ENCODE assay signal across 31 mouse cellular contexts in genomic region chr8:92095276-92095675, GRCm38 (mm10).
DNase-seq lines count a peak whose midpoint lies in the region; ATAC-seq and TF ChIP-seq lines count a peak whose summit lies in the region.
"Had no signal": no experiment of that assay in that cellular context is flagged by ENCODE, and none has a peak within 500 bp of the region (broad histone marks: within the 10 kb centered on the region; RNA-seq: fewer than 3 reads in every experiment).

No protein-coding gene starts in this region.

- 21% methylated on average over 12 of the region's 12 CpGs for WGBS in forebrain, embryonic 14.5 days
- WGBS in forebrain, embryonic 13.5 days = 30% methylated on average over 12 of the region's 12 CpGs
- WGBS in midbrain, embryonic 12.5 days = 20% methylated on average over 12 of the region's 12 CpGs
- WGBS in midbrain, embryonic 11.5 days = 36% methylated on average over 12 of the region's 12 CpGs
- 27% methylated on average over 12 of the region's 12 CpGs for WGBS in hindbrain, postnatal 0 days

- H3K4me3 ChIP-seq in forebrain, embryonic 14.5 days (ENCODE audit: low read depth, low read length) = no peak overlapping the region
- no peak overlapping the region for H3K4me3 ChIP-seq in forebrain, embryonic 13.5 days
- H3K4me3 ChIP-seq in midbrain, embryonic 12.5 days = no peak overlapping the region
- H3K4me3 ChIP-seq in midbrain, embryonic 11.5 days (ENCODE audit: low read depth, low read length) = no peak overlapping the region
- H3K4me3 ChIP-seq in hindbrain, postnatal 0 days (ENCODE audit: low read length) = no peak overlapping the region
- H3K4me3 ChIP-seq: forebrain, embryonic 15.5 days; layer of hippocampus, adult 2 months had no signal

- DNase-seq in forebrain, embryonic 14.5 days (ENCODE audit: low spot score) = peak; percentile 41
- no peak for DNase-seq in midbrain, embryonic 11.5 days (ENCODE audit: low spot score, missing footprints)
- DNase-seq in hindbrain, postnatal 0 days (ENCODE audit: low spot score) = peak; percentile 26
- DNase-seq in retina, embryonic 14.5 days (ENCODE audit: low spot score) = peak; percentile 31
- no peak for DNase-seq in ovary, postnatal 36 days (ENCODE audit: low spot score)
- DNase-seq in kidney, postnatal 4 days = no peak
- DNase-seq: adrenal gland, adult 2 months; cerebellum, adult 9-10 months; cerebellum, postnatal 36 days; gastrocnemius, postnatal 14 days; heart, adult 11 months; heart, postnatal 36 days; kidney, adult 11 months; kidney, postnatal 14 days; layer of hippocampus, postnatal 36 days; liver; lung, adult 2 months; lung, postnatal 10 days; right cerebral cortex, adult 18-20 months; spleen, adult 18-20 months; thymus, postnatal 14 days had no signal

- no peaks in the 10 kb centered on the region; the same call in 1 of the 2 replicates for H3K4me1 ChIP-seq in forebrain, embryonic 14.5 days (ENCODE audit: control insufficient read depth, insufficient read depth, low read length)
- peaks cover 3% of the 10 kb centered on the region; the same call in 1 of the 2 replicates for H3K4me1 ChIP-seq in forebrain, embryonic 13.5 days
- peaks cover 9% of the 10 kb centered on the region; the same call in 1 of the 2 replicates for H3K4me1 ChIP-seq in midbrain, embryonic 12.5 days
- H3K4me1 ChIP-seq in midbrain, embryonic 11.5 days (ENCODE audit: control insufficient read depth, insufficient read depth, low read length) = peaks cover 6% of the 10 kb centered on the region; the same call in 1 of the 2 replicates
- H3K4me1 ChIP-seq in hindbrain, postnatal 0 days (ENCODE audit: insufficient read depth, low read length) = no peaks in the 10 kb centered on the region

- H3K27me3 ChIP-seq in forebrain, embryonic 14.5 days (replicated peaks; ENCODE audit: control insufficient read depth, insufficient read depth, low read length) = peaks cover 16% of the 10 kb centered on the region; the same call in 1 of the 2 replicates
- peaks cover 70% of the 10 kb centered on the region for H3K27me3 ChIP-seq in forebrain, embryonic 13.5 days
- H3K27me3 ChIP-seq in midbrain, embryonic 12.5 days = peaks cover 29% of the 10 kb centered on the region
- H3K27me3 ChIP-seq in midbrain, embryonic 11.5 days (ENCODE audit: control insufficient read depth, insufficient read depth, low read length) = no peaks in the 10 kb centered on the region; the same call in 1 of the 2 replicates
- H3K27me3 ChIP-seq in hindbrain, postnatal 0 days (ENCODE audit: insufficient read depth, low read length) = no peaks in the 10 kb centered on the region; the same call in 1 of the 2 replicates
- H3K27me3 ChIP-seq: CH12.LX had no signal

- no peak overlapping the region for H3K27ac ChIP-seq in forebrain, embryonic 14.5 days (ENCODE audit: low read depth, low read length)
- H3K27ac ChIP-seq in forebrain, embryonic 13.5 days = no peak overlapping the region
- H3K27ac ChIP-seq in midbrain, embryonic 12.5 days (replicated peaks) = peak overlapping the region; percentile 35; the same call in 1 of the 2 replicates
- no peak overlapping the region for H3K27ac ChIP-seq in midbrain, embryonic 11.5 days (ENCODE audit: low read depth, low read length)
- H3K27ac ChIP-seq in hindbrain, postnatal 0 days = no peak overlapping the region
- H3K27ac ChIP-seq: forebrain, embryonic 15.5 days; layer of hippocampus, adult 2 months; liver, embryonic 14.5 days; macrophage had no signal

- H3K9ac ChIP-seq in forebrain, embryonic 14.5 days (ENCODE audit: low read length) = no peak overlapping the region
- no peak overlapping the region for H3K9ac ChIP-seq in forebrain, embryonic 13.5 days
- no peak overlapping the region for H3K9ac ChIP-seq in midbrain, embryonic 12.5 days (replicated peaks)
- H3K9ac ChIP-seq in midbrain, embryonic 11.5 days (ENCODE audit: low read length) = no peak overlapping the region
- no peak overlapping the region for H3K9ac ChIP-seq in hindbrain, postnatal 0 days (replicated peaks; ENCODE audit: low read length)
- H3K9ac ChIP-seq: forebrain, embryonic 15.5 days; liver, embryonic 14.5 days had no signal

- H3K9me3 ChIP-seq in forebrain, embryonic 14.5 days (replicated peaks; ENCODE audit: control insufficient read depth, low read length) = no peaks in the 10 kb centered on the region
- H3K9me3 ChIP-seq in forebrain, embryonic 13.5 days (replicated peaks) = no peaks in the 10 kb centered on the region
- no peaks in the 10 kb centered on the region for H3K9me3 ChIP-seq in midbrain, embryonic 12.5 days
- H3K9me3 ChIP-seq in midbrain, embryonic 11.5 days (ENCODE audit: control insufficient read depth, low read length) = no peaks in the 10 kb centered on the region
- no peaks in the 10 kb centered on the region for H3K9me3 ChIP-seq in hindbrain, postnatal 0 days (ENCODE audit: low read length)
- H3K9me3 ChIP-seq: forebrain, embryonic 15.5 days had no signal

- H3K36me3 ChIP-seq in forebrain, embryonic 14.5 days (ENCODE audit: control insufficient read depth, insufficient read depth, low read length) = no peaks in the 10 kb centered on the region
- no peaks in the 10 kb centered on the region for H3K36me3 ChIP-seq in forebrain, embryonic 13.5 days (ENCODE audit: poor library complexity, severe bottlenecking)
- H3K36me3 ChIP-seq in midbrain, embryonic 12.5 days = no peaks in the 10 kb centered on the region
- H3K36me3 ChIP-seq in midbrain, embryonic 11.5 days (ENCODE audit: control insufficient read depth, insufficient read depth, low read length) = no peaks in the 10 kb centered on the region
- H3K36me3 ChIP-seq in hindbrain, postnatal 0 days (ENCODE audit: insufficient read depth, low read length) = no peaks in the 10 kb centered on the region
- H3K36me3 ChIP-seq: forebrain, embryonic 15.5 days had no signal

- no peak for TF ChIP-seq CTCF in hindbrain, postnatal 0 days (IDR thresholded peaks at IDR 0.05; ENCODE audit: low read depth)

- no peak overlapping the region for H3K4me2 ChIP-seq in forebrain, embryonic 14.5 days (ENCODE audit: low read length)
- no peak overlapping the region for H3K4me2 ChIP-seq in forebrain, embryonic 13.5 days
- H3K4me2 ChIP-seq in midbrain, embryonic 12.5 days (replicated peaks) = peak overlapping the region; percentile 11; the same call in 1 of the 2 replicates
- no peak overlapping the region for H3K4me2 ChIP-seq in midbrain, embryonic 11.5 days
- H3K4me2 ChIP-seq in hindbrain, postnatal 0 days (ENCODE audit: low read depth, low read length) = no peak overlapping the region
- H3K4me2 ChIP-seq: forebrain, embryonic 15.5 days; heart, embryonic 11.5 days had no signal

- no peak for ATAC-seq in forebrain, embryonic 14.5 days
- no peak for ATAC-seq in forebrain, embryonic 13.5 days
- no peak for ATAC-seq in midbrain, embryonic 12.5 days (ENCODE audit: low FRiP score, low read depth)
- ATAC-seq in midbrain, embryonic 11.5 days (ENCODE audit: low FRiP score) = no peak; the same call in 1 of the 2 replicates
- ATAC-seq in hindbrain, postnatal 0 days = no peak
- ATAC-seq: activated CD4-positive, CD25-positive, alpha-beta regulatory T cell, adult 4 months; forebrain, embryonic 15.5 days; inflammation-experienced regulatory T-cells, adult 6 months had no signal

Comparison
In these comparisons a context has a peak if more than half of its experiments do, and no peak if none do; other contexts are left out.
1. DNase-seq: peak in forebrain, embryonic 14.5 days (single experiment), hindbrain, postnatal 0 days (single experiment) and retina, embryonic 14.5 days (single experiment); none in midbrain, embryonic 11.5 days (single experiment), ovary, postnatal 36 days (single experiment) and kidney, postnatal 4 days (0 of 2).